Mouse (Mus musculus) midbrain, embryonic 13.5 days (tissue): ENCODE results near the gene Tm6sf1. TPM values are rescaled to one million over a fixed set of nuclear protein-coding genes. Genes with fewer than 3 reads are reported as not detected.
A peak's percentile ranks its signal among the peaks of the same experiment; 100 is the strongest.
"Not testable (repeated sequence)": the region's sequence is repeated elsewhere in the genome, so short reads cannot be mapped to it uniquely, and the experiment has no call there.

Experiments used
- ATAC-seq: fragments of 200-750 bp; cut with Nextera tagmentation; 2 replicates; pipeline ENCODE4 v1.8.0; 2017; ENCODE audit warnings: mild to moderate bottlenecking, moderate TSS enrichment, moderate library complexity
- H3K27ac ChIP-seq: fragments of 300-500 bp; sonication (generic); 2 replicates; pipeline ENCODE4 v1.5.1; 2015; ENCODE audit warnings: inconsistent platforms, mild to moderate bottlenecking, moderate library complexity
- H3K27me3 ChIP-seq: fragments of 300-500 bp; sonication (generic); 2 replicates; pipeline ENCODE4 v1.6.1; 2015; ENCODE audit warnings: mild to moderate bottlenecking, inconsistent platforms
- H3K36me3 ChIP-seq: fragments of 300-500 bp; sonication (generic); 2 replicates; pipeline ENCODE4 v1.6.1; 2015; ENCODE audit warnings: mild to moderate bottlenecking, inconsistent platforms
- H3K4me1 ChIP-seq: fragments of 300-500 bp; sonication (generic); replicated peaks from 2 replicates; pipeline ENCODE4 v1.6.1; 2015; ENCODE audit warnings: inconsistent platforms
- H3K4me2 ChIP-seq: fragments of 300-500 bp; sonication (generic); replicated peaks from 2 replicates; pipeline ENCODE4 v1.6.1; 2015; ENCODE audit warnings: moderate library complexity, mild to moderate bottlenecking, inconsistent platforms
- H3K4me3 ChIP-seq: fragments of 300-500 bp; sonication (generic); replicated peaks from 2 replicates; pipeline ENCODE4 v1.5.1; 2015; ENCODE audit warnings: mild to moderate bottlenecking, inconsistent platforms
- H3K9ac ChIP-seq: fragments of 300-500 bp; sonication (generic); replicated peaks from 2 replicates; pipeline ENCODE4 v1.6.1; 2015; ENCODE audit warnings: mild to moderate bottlenecking, inconsistent platforms
- H3K9me3 ChIP-seq: fragments of 300-500 bp; sonication (generic); 2 replicates; pipeline ENCODE4 v1.6.1; 2016; ENCODE audit warnings: mild to moderate bottlenecking, inconsistent platforms
- WGBS: fragments of 180-500 bp; shearing (Covaris S2); methylation state at CpG from one replicate; pipeline ENCODE4 v1.1.7; 2015; 5-methylcytosine and 5-hydroxymethylcytosine counted together
- polyA plus RNA-seq: library from polyadenylated mRNA; unstranded; fragments of >200 nt; fragmentation: Nextera tagmentation; extraction: Ambion mirVana; gene quantifications from 2 replicates; pipeline ENCODE4 v1.2.1, GENCODE M21; 2015

Tm6sf1 gene
- polyA plus RNA-seq = 8.1 and 9.8 TPM in 2 replicates

DNA sequence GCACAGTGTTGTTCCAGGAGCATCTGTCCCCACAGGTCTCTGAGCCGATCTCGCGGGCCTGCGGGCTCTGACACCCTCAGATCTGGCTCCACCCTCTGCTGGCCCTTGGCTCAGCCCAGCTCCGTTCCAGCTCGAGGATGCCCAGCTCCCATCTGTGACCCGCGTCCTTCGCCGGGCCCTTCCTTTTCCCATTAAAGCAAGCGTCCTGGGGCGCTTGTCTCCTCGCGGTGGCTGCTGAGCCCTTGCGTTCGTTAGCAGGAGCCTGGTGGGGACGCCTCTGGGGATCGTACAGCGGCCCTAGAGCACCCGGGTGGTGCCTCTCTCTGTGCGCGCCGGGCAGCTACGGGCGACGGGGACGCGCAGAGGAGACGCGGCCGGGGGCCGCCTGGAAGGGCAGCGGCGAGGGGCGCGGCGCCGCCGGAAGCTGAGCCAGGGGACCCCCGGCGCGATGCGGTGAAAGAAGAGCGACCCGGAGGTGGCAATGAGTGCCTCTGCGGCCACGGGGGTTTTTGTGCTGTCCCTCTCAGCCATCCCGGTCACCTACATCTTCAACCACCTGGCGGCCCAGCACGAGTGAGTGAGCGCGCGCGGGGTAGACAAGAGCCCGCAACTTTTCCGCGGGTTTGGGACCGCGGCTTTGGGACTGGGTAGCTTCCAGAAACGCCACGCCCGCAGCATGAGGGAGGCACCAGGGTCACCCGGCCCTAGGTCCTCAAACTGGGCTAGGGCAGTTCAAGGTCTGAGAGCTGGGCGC lies at the start of gene Tm6sf1:
Gene Tm6sf1, plus strand, starts transcription at position 34 of the 754 bp plus-strand sequence.
- Histone ChIP-seq H3K4me3 (peak within 1 kb of the TSS; percentile 66), H3K4me1 (peaks cover 29% of the 10 kb centered on the region), H3K36me3 (no peaks in the 10 kb centered on the region), H3K9ac (peak within 1 kb of the TSS; percentile 84), H3K9me3 (no peaks in the 10 kb centered on the region), H3K27me3 (peaks cover 32% of the 10 kb centered on the region), H3K27ac (no peak within 1 kb of the TSS; the same call in 1 of the 2 replicates), H3K4me2 (peak within 1 kb of the TSS; percentile 98)
- WGBS = under 1% methylated on average over 63 of the region's 64 CpGs
- ATAC-seq = peak; percentile 81

DNA sequence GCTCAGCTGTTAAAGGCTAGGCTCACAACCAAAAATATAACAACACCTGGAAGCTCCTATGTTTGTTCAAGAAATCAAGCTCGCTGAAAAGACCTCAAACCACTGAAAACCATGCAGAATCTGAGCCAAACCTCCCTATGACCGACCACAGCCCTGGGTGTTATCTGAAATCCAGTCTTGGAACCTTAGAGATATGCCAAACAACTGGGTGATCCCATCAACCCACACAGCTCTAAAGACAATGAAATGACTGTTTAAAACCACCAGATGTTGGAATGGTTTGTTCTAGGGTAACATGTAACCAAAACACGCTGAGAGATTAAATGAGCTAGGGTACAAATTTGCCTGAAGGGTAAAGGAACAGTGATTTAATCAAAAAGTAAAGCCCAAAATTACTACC lies 33.9 kb upstream of the Tm6sf1 start:
- ATAC-seq = no peak
- Histone ChIP-seq H3K36me3 (no peaks in the 10 kb centered on the region), H3K4me1 (peaks cover 42% of the 10 kb centered on the region), H3K27me3 (no peaks in the 10 kb centered on the region), H3K4me2 (no peak overlapping the region), H3K9me3 (no peaks in the 10 kb centered on the region), H3K27ac (no peak overlapping the region), H3K4me3 (no peak overlapping the region), H3K9ac (no peak overlapping the region)
- WGBS = 87% methylated on average over 3 of the region's 3 CpGs

DNA sequence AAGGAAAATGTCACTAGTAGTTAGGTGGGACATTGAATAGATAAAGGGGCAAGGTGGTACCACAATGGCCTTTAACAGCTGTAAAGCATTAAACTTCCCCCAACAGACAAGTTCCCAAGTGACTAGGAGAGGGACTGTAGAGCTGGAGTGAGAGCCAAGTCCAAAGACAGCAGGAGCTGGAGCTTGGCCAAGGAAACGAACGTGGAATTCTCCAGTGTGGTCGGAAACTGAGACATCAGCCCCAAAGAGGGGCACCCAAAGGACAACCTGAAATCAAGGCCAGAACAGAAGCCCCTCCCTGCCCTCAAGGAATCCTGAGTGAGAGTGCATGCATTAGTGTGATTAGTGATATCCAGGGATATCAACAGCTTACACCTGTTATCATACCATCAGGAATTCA lies 33.4 kb upstream of the Tm6sf1 start:
- Histone ChIP-seq H3K27ac (no peak overlapping the region), H3K36me3 (no peaks in the 10 kb centered on the region), H3K4me3 (no peak overlapping the region), H3K9ac (peak overlapping the region; percentile 8; the same call in 1 of the 2 replicates), H3K27me3 (no peaks in the 10 kb centered on the region), H3K4me1 (peaks cover 44% of the 10 kb centered on the region), H3K4me2 (peak overlapping the region; percentile 27), H3K9me3 (no peaks in the 10 kb centered on the region)
- 71% methylated on average over 3 of the region's 3 CpGs for WGBS
- no peak for ATAC-seq

DNA sequence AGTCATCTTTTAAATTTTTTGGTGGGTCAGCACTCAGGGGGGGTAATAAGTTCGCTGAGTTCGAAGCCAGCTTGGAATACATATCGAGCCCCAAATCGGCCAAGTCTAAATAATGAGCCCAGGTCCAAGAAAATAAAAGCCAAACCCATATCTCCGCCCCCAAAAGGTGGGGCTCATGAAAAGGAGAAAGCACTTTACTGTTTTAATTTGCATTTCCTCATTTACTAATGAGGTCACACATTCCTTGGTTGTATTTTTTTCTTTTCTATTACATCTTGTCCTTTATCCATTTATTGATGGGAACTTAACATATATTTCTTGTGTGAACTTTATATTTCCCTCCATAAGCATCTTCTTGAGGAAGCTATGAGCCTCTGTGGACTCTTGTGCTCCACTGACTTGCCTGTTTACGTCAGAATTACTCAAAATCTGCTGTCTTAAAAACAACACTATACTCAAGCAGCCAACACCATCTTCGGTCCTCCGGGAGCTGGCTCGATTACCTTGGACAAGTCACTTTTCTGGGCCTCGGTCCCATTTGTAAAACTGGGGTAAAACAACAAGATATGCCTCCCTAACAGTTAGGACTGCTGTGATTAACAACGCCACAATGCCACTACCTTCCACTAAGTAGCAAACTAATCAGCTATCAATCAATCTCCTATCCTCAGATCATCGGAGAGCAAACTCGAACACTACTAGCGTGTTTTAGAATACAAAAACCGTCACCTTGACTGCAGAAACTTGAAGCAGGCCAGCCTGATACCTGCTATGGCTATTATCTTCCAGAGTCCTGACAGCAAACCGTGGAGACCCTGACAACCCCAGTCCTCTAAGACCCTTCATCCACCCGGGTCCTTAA lies 30.8 kb upstream of the Tm6sf1 start:
- no peaks in the 10 kb centered on the region for H3K9me3 ChIP-seq
- peak overlapping the region; percentile 84 for H3K4me3 ChIP-seq
- ATAC-seq = no peak; the same call in 1 of the 2 replicates
- 27% methylated on average over 17 of the region's 17 CpGs for WGBS
- H3K9ac ChIP-seq = peak overlapping the region; percentile 90
- no peaks in the 10 kb centered on the region for H3K36me3 ChIP-seq
- peaks cover 44% of the 10 kb centered on the region for H3K4me1 ChIP-seq
- peak overlapping the region; percentile 82 for H3K4me2 ChIP-seq
- H3K27ac ChIP-seq = peak overlapping the region; percentile 97
- H3K27me3 ChIP-seq = no peaks in the 10 kb centered on the region

DNA sequence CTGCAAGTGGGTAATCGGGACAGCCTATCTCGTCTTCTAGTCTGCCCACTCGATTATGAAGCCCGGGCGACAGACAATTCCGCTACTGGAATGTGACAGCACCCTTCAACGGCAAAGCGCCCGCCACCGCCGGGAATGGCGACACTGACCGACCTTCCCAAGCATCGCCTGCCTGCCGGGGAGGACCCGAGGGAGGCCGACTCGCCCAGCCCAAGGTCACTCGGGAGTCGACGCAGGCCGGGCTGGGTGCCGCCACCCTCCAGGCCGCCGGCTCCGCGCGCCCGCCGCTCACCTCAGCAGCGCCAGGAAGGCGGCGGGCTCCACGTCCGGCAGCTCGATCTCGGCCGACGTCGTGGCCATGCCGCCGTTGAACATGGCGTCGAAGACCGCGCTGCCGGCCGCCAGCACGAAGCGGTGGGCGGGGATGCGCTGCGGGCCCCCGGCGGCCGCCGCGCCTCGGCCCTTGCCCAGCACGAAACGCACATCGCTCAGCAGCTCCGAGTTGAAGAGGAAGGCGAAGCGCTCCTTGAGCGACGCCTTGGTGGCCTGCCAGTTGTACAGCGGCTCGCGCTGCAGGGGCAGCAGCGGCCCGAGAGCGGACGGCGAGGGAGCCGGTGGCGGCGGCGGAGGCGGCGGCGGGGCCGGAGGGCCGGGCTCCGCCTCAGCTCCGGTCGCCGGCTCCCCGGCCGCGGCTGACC lies 30.0 kb upstream of the Tm6sf1 start:
- no peaks in the 10 kb centered on the region for H3K27me3 ChIP-seq
- H3K9me3 ChIP-seq = no peaks in the 10 kb centered on the region
- H3K4me1 ChIP-seq = peaks cover 44% of the 10 kb centered on the region
- peak overlapping the region; percentile 84 for H3K4me3 ChIP-seq
- peak overlapping the region; percentile 97 for H3K27ac ChIP-seq
- peak overlapping the region; percentile 82 for H3K4me2 ChIP-seq
- under 1% methylated on average over 71 of the region's 91 CpGs for WGBS
- peak; percentile 83 for ATAC-seq
- peak overlapping the region; percentile 90 for H3K9ac ChIP-seq
- H3K36me3 ChIP-seq = no peaks in the 10 kb centered on the region

DNA sequence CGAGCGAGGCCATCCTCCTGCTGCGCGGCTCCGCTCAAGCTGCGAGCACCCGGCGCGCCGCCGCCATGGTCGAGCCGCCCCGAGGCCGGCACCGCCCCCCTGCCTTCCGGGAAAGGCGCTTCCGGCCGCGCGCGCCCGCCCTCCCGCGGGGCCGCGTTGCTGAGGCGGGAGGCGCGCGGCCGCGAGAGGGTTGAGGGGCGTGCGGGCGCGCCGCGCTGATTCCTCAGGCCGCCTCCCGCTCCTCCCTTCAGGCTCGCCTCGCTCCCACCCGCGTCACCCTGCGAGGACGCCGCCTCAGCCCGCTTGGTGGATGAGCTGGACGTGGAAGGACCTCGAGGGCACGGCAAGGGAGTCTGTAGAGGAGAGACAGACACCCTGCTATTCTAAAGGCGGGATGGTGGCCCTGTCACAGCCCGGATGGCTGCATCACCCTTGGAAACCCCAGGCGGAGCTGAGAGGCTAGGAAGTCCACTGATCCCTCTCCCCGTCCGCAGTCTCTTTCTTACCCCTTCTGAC lies 29.4 kb upstream of the Tm6sf1 start, which contains the start of gene Btbd1:
Gene Btbd1, minus strand, starts transcription at position 53 of the 516 bp plus-strand sequence.
- Histone ChIP-seq H3K27ac (peak within 1 kb of the TSS; percentile 97), H3K36me3 (no peaks in the 10 kb centered on the region), H3K4me3 (peak within 1 kb of the TSS; percentile 84), H3K9ac (peak within 1 kb of the TSS; percentile 90), H3K4me1 (peaks cover 41% of the 10 kb centered on the region), H3K27me3 (no peaks in the 10 kb centered on the region), H3K9me3 (no peaks in the 10 kb centered on the region), H3K4me2 (peak within 1 kb of the TSS; percentile 82)
- WGBS = under 1% methylated on average over 39 of the region's 58 CpGs
- ATAC-seq = peak; percentile 93

DNA sequence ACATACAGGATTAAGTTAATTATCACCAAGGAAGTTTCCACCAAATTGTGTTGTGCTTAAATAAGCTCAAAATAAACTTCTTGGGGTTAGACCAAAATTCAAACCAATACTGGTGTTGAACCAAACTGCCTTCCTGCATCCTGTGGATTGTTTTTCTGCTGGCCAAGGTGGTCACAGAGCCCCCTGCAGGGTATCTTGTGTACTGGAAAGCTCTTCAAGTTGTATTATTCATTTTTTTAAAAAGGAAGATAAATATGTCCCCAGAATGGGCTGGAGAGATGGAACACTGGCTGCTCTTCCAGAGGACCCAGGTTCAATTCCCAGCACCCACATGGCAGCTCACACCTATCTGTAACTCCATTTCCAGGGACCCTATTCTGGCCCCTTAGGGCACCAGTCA lies 24.0 kb upstream of the Tm6sf1 start:
- H3K9me3 ChIP-seq = no peaks in the 10 kb centered on the region

DNA sequence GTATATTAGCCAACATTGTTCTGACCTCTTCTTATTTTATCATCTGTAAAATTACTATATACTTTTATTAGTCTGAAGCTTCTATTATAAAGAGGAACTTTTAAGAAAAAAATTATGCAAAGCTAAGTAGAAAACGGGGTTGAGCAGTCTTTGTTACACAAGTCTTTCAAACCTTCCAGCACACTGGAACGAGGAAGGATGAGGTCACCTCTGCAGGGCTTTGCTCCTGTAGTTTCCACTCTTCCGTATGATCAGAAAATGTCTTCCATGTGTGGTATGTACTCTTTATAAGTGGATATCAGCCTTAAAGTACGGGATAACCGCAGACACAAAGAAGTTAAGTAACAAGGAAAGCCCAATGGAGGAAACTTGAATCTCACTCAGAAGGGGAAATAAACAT lies 23.4 kb upstream of the Tm6sf1 start:
- Histone ChIP-seq H3K4me1 (no peaks in the 10 kb centered on the region), H3K27ac (no peak overlapping the region), H3K27me3 (no peaks in the 10 kb centered on the region), H3K4me2 (no peak overlapping the region), H3K4me3 (no peak overlapping the region), H3K36me3 (no peaks in the 10 kb centered on the region), H3K9ac (no peak overlapping the region), H3K9me3 (no peaks in the 10 kb centered on the region)
- ATAC-seq = no peak
- 90% methylated on average over 5 of the region's 5 CpGs for WGBS

More for the DNA sequence above, 24.0 kb upstream of the Tm6sf1 start:
- no peaks in the 10 kb centered on the region for H3K36me3 ChIP-seq
- no peak overlapping the region for H3K4me2 ChIP-seq
- H3K4me1 ChIP-seq = peaks cover 3% of the 10 kb centered on the region; the same call in 1 of the 2 replicates
- ATAC-seq = no peak
- no peaks in the 10 kb centered on the region for H3K27me3 ChIP-seq
- no peak overlapping the region for H3K9ac ChIP-seq
- no peak overlapping the region for H3K27ac ChIP-seq
- no peak overlapping the region for H3K4me3 ChIP-seq

DNA sequence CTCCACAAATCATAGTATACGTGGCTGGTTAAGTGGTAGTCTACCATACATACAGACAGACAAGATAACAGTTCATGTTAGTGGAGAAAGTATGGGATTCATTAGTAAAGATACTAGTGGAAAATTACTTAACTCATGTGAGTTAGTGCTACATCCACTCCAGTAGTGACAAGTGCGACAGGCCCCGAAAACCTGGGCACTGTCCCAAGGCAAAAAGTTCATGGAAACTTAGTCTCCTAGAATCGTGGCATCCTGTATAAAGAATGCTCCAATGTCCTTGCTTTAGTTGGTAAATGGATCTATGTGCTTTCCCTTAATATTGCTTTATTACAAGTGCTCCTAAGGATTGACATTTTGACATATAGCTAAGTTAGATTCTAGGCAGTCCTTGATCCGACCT lies 21.0 kb upstream of the Tm6sf1 start:
- not testable (repeated sequence) for H3K27me3 ChIP-seq, H3K27ac ChIP-seq, H3K4me3 ChIP-seq, H3K9me3 ChIP-seq, ATAC-seq, H3K9ac ChIP-seq, H3K4me2 ChIP-seq, H3K4me1 ChIP-seq, H3K36me3 ChIP-seq
- WGBS = 91% methylated on average over 5 of the region's 5 CpGs

DNA sequence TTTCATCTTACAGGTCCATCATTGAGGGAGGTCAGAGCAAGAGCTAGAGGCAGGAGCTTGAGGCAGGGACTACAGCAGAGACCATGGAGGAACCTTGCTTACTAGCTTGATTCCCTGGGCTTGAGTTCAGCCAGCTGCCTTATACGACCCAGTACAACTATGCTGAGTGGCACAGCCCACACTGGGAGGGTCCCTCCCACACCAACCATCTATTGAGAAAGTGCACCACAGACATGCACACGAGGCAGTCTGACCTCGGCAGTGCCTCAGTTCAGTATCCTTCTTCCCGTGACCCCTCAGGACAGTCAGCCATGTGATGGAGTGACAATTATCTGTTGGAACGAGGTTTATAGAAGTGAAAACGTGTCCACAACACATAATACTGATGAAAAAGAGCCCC lies 19.1 kb upstream of the Tm6sf1 start:
- ATAC-seq = no peak
- no peaks in the 10 kb centered on the region for H3K4me1 ChIP-seq
- H3K4me3 ChIP-seq = no peak overlapping the region
- no peak overlapping the region for H3K9ac ChIP-seq
- no peaks in the 10 kb centered on the region for H3K9me3 ChIP-seq
- H3K36me3 ChIP-seq = no peaks in the 10 kb centered on the region
- no peaks in the 10 kb centered on the region for H3K27me3 ChIP-seq
- no peak overlapping the region for H3K4me2 ChIP-seq
- no peak overlapping the region for H3K27ac ChIP-seq
- 74% methylated on average over 6 of the region's 6 CpGs for WGBS

DNA sequence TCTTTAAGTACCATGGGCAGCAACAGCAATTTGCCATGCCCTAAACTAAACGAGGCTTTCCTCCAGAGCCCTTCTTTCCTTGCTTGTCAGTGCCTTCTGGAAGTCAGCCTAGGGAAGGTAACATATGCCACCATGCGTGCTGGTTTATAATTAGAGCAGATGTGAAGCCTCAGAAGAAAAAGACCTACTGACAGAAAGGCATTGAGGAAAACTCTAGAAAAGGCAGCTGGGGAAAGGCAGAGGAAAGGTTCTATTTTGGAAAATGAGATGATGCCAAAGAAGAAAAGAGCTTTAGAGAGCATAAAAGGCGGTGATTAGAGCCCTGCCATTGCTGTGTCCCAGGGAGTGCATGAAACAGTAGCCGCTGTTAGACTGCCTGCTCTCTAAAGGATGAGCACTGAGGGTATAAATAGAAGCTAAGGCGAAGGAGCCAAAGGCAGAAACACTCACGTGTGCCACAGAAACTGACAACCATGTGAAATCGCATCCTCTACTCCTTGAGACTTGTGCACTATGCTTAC lies 18.1 kb upstream of the Tm6sf1 start:
- Histone ChIP-seq H3K4me2 (no peak overlapping the region), H3K9me3 (no peaks in the 10 kb centered on the region), H3K9ac (no peak overlapping the region), H3K4me1 (no peaks in the 10 kb centered on the region), H3K27ac (no peak overlapping the region), H3K36me3 (no peaks in the 10 kb centered on the region), H3K27me3 (no peaks in the 10 kb centered on the region), H3K4me3 (no peak overlapping the region)
- no peak for ATAC-seq
- WGBS = 65% methylated on average over 7 of the region's 7 CpGs
